Mouse (Mus musculus): ENCODE measurements around the gene Olfr344. TPM values are rescaled to one million over a fixed set of nuclear protein-coding genes. Genes with fewer than 3 reads are reported as not detected.

Olfr344 gene
- not detected for polyA plus RNA-seq (2014; fragmentation: Illumina TruSeq; extraction: RNeasy Lipid Tissue Mini Kit (QIAGEN cat#74804); ENCODE audit: low read depth, low replicate concordance)

DNA sequence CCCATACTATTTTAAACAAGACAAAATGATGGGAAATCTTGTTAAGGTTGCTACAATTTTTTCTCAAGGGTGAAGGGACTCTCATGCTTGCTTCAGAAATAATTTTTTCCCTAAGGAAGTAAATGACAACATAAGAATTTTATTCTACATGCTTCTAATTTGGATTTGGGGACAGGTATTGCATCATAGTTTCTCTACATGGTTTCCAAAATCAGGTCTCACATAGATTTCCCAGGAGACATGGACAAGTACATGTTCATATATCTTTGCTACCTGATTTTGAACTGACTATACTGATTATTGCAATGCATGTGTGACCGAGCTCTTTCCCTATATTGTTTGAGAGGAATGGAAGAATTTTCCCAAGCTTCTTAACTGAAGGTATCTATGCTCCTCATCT, at the start of gene Olfr344:
Gene Olfr344, plus strand, starts transcription at position 301 of the 400 bp plus-strand sequence.

DNA sequence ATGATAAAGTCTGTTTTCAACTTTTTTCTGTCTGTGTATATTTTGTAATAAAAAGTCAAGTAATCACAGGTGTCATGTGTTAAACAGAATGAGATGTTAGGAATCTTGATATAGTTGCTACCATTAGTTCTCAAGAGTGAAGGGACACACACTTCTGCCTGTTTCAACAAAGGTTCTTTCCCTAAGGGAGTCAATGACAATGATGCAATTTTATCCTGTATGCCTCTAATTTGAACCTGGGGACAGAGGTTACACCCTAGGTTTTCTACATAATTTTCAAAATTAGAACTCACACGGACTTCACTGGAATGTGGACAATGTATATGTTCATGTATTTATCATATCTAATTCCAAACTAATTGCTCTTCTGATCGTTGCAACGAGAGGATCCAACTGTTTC, 41.8 kb upstream of the Olfr344 start, which contains the start of gene Olfr342:
Gene Olfr342, plus strand, starts transcription at position 301 of the 400 bp plus-strand sequence.

Other genes starting within 250 kb of the Olfr344 start
- gene Olfr338, start 193.1 kb upstream of the Olfr344 start, polyA plus RNA-seq (2014; fragmentation: Illumina TruSeq; extraction: RNeasy Lipid Tissue Mini Kit (QIAGEN cat#74804); ENCODE audit: low read depth, low replicate concordance) = not detected
- not detected for gene Olfr339, start 147.7 kb upstream of the Olfr344 start, polyA plus RNA-seq (2014; fragmentation: Illumina TruSeq; extraction: RNeasy Lipid Tissue Mini Kit (QIAGEN cat#74804); ENCODE audit: low read depth, low replicate concordance)
- gene Olfr340, start 114.1 kb upstream of the Olfr344 start, polyA plus RNA-seq (2014; fragmentation: Illumina TruSeq; extraction: RNeasy Lipid Tissue Mini Kit (QIAGEN cat#74804); ENCODE audit: low read depth, low replicate concordance) = not detected
- not detected for gene Olfr341, start 84.2 kb upstream of the Olfr344 start, polyA plus RNA-seq (2014; fragmentation: Illumina TruSeq; extraction: RNeasy Lipid Tissue Mini Kit (QIAGEN cat#74804); ENCODE audit: low read depth, low replicate concordance)
- gene Olfr342, start 41.7 kb upstream of the Olfr344 start, polyA plus RNA-seq (2014; fragmentation: Illumina TruSeq; extraction: RNeasy Lipid Tissue Mini Kit (QIAGEN cat#74804); ENCODE audit: low read depth, low replicate concordance) = not detected
- not detected for gene Olfr345, start 73.4 kb downstream of the Olfr344 start, polyA plus RNA-seq (2014; fragmentation: Illumina TruSeq; extraction: RNeasy Lipid Tissue Mini Kit (QIAGEN cat#74804); ENCODE audit: low read depth, low replicate concordance)
- gene Olfr346, start 119.1 kb downstream of the Olfr344 start, polyA plus RNA-seq (2014; fragmentation: Illumina TruSeq; extraction: RNeasy Lipid Tissue Mini Kit (QIAGEN cat#74804); ENCODE audit: low read depth, low replicate concordance) = not detected
- gene Olfr347, start 165.2 kb downstream of the Olfr344 start, polyA plus RNA-seq (2014; fragmentation: Illumina TruSeq; extraction: RNeasy Lipid Tissue Mini Kit (QIAGEN cat#74804); ENCODE audit: low read depth, low replicate concordance) = not detected
- not detected for gene Olfr348, start 217.6 kb downstream of the Olfr344 start, polyA plus RNA-seq (2014; fragmentation: Illumina TruSeq; extraction: RNeasy Lipid Tissue Mini Kit (QIAGEN cat#74804); ENCODE audit: low read depth, low replicate concordance)
- gene Olfr50, start 223.9 kb downstream of the Olfr344 start, polyA plus RNA-seq (2014; fragmentation: Illumina TruSeq; extraction: RNeasy Lipid Tissue Mini Kit (QIAGEN cat#74804); ENCODE audit: low read depth, low replicate concordance) = not detected

All from sigmoid colon, adult 10 weeks (tissue).